Mouse (Mus musculus) ovary, postnatal 14 days (tissue): ENCODE measurements at regions not wholly inside any gene's neighbourhood (a gene's known extent, or its start where the extent isn't known, plus 50 kb on each side); places are given as distances from the start of the nearest gene placed in this dataset.

Source experiments
- DNase-seq: peaks from one replicate; pipeline ENCODE4 v3.0.0; 2022; ENCODE audit warnings: low spot score

- DNase-seq = no peak
Observed at GRCm38 (mm10) chr12:9924561-9924960, 354.6 kb downstream of the Osr1 start.

GRCm38 (mm10) chr12:9934158-9934557 is 364.2 kb downstream of the Osr1 start:
- no peak for DNase-seq

GRCm38 (mm10) chr12:9941357-9941756 is 371.4 kb downstream of the Osr1 start:
- no peak for DNase-seq

- no peak for DNase-seq
Observed at GRCm38 (mm10) chr12:9941823-9942222, 371.9 kb downstream of the Osr1 start.

- DNase-seq = no peak
Observed at GRCm38 (mm10) chr12:9948784-9949183, 378.9 kb downstream of the Osr1 start.

GRCm38 (mm10) chr12:9952372-9952771 is 382.5 kb downstream of the Osr1 start:
- DNase-seq = no peak

- DNase-seq = no peak
Observed at GRCm38 (mm10) chr12:9954178-9954888, 384.4 kb downstream of the Osr1 start.

- no peak for DNase-seq
Observed at GRCm38 (mm10) chr12:9969390-9969789, 399.5 kb downstream of the Osr1 start.

GRCm38 (mm10) chr12:9970771-9971170 is 399.0 kb upstream of the Nt5c1b start:
- no peak for DNase-seq

- DNase-seq = no peak
Observed at GRCm38 (mm10) chr12:9978494-9979112, 391.2 kb upstream of the Nt5c1b start.

GRCm38 (mm10) chr12:9979113-9979507 is 390.7 kb upstream of the Nt5c1b start:
- DNase-seq = no peak

GRCm38 (mm10) chr12:9991305-9991704 is 378.5 kb upstream of the Nt5c1b start:
- DNase-seq = no peak

- no peak for DNase-seq
Observed at GRCm38 (mm10) chr12:9995670-9996069, 374.1 kb upstream of the Nt5c1b start.

GRCm38 (mm10) chr12:9996455-9997189 is 373.2 kb upstream of the Nt5c1b start:
- no peak for DNase-seq

- DNase-seq = no peak
Observed at GRCm38 (mm10) chr12:9997190-9997561, 372.6 kb upstream of the Nt5c1b start.

- no peak for DNase-seq
Observed at GRCm38 (mm10) chr12:9997571-9997970, 372.2 kb upstream of the Nt5c1b start.

- no peak for DNase-seq
Observed at GRCm38 (mm10) chr12:9999933-10000332, 369.8 kb upstream of the Nt5c1b start.

- no peak for DNase-seq
Observed at GRCm38 (mm10) chr12:10008473-10008872, 361.3 kb upstream of the Nt5c1b start.

GRCm38 (mm10) chr12:10016710-10017581 is 352.8 kb upstream of the Nt5c1b start:
- DNase-seq = no peak

- DNase-seq = no peak
Observed at GRCm38 (mm10) chr12:10035479-10035878, 334.3 kb upstream of the Nt5c1b start.

GRCm38 (mm10) chr12:10062006-10062514 is 307.7 kb upstream of the Nt5c1b start:
- no peak for DNase-seq

- no peak for DNase-seq
Observed at GRCm38 (mm10) chr12:10078341-10078740, 291.4 kb upstream of the Nt5c1b start.
